Mouse (Mus musculus): ENCODE measurements around the gene Arhgap18.

DNA sequence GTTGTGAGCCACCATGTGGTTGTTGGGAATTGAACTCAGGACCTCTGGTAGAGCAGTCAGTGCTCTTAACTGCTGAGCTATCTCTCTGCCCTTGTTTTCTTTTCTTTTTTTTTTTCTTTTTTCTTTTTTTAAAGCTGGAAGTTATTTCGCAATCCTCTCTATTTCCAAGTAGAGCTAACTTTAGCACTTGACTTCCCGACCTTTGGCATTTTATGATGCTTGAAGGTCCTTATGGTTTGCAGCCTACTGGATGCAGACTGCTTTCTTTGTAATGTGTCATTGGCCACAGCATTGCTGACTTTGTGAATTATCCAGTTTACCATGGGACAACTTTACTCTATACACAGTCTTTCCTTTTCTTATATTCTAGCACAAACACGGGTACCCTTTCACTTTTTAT lies 80.2 kb downstream of the Arhgap18 start:
- TF ChIP-seq E2F4 (IDR thresholded peaks at IDR 0.05; ENCODE audit: insufficient read depth): no peak
- TF ChIP-seq POLR2A (IDR thresholded peaks at IDR 0.05; ENCODE audit: insufficient read length, low read depth): no peak
- no peak for TF ChIP-seq MAX (IDR thresholded peaks at IDR 0.05; ENCODE audit: low read depth)
